Mouse (Mus musculus): ENCODE measurements around the gene Ptgfr.

Gene Ptgfr

GRCm38 (mm10) chr3:151836871-151837680, at the start of gene Ptgfr:
Gene Ptgfr, minus strand, starts transcription at chr3:151837630.
- peak; percentile 58 for DNase-seq (ENCODE audit: low spot score)

DNA sequence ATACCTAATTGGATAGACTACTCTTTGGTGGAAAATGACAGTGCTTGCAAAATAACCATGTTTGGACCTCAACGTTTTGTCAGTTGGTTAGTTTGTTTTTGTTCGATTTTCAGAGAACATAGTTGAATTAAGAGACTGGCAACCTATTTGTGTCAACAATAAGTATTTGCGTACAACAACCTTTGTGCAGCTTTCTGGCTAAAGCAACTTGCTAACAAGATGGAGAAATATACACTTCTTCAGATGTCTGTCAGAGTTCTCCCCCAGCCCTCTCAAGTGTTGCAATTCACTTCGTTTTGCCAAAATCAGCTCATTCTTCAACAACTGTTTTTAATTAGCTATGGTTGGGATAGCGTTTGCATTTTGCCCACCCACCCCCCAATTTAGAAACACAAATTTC, 46.5 kb upstream of the Ptgfr start:
- DNase-seq (ENCODE audit: low spot score), result no peak

DNA sequence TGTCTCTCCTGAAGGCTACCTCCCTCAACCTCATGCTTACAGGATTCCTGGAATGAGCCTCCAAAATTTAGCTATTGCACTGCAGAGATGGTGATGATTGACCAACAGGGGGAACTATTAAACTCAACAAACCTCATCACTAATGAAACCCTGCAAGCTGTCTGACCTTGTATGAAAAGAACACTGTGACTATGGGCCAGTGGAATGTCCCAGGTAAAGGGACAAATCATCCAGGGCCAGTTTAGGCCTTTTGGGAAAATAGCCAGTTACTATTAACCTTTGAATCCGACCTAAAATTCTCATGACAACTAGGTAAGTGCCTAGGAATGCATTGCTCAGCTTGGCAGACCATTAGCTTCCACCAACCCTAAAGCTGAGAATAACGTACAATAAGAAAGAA, 42.6 kb upstream of the Ptgfr start:
- no peak for DNase-seq (ENCODE audit: low spot score)

- no peak for DNase-seq (ENCODE audit: low spot score)
Observed at GRCm38 (mm10) chr3:151868970-151869369, 31.5 kb upstream of the Ptgfr start.

DNA sequence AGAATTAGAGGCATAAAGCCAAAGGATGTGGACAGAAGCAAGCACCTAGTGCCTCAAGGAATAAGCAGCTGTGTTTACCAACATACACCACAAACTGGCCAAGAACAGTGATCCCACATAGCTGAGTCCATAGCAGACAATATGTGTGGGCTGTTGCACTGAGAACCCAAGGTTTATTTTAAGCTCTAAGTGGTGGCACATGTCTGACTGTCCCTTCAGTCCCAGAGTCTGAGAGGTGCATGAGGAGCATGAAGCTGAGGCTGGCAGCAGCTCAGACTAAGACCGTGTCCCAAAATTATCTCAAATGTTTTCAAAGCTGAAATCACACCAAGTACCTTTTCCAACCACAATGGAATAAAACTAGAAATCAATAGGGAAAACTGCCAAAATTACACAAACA, 13.9 kb upstream of the Ptgfr start:
- no peak for DNase-seq (ENCODE audit: low spot score)

DNA sequence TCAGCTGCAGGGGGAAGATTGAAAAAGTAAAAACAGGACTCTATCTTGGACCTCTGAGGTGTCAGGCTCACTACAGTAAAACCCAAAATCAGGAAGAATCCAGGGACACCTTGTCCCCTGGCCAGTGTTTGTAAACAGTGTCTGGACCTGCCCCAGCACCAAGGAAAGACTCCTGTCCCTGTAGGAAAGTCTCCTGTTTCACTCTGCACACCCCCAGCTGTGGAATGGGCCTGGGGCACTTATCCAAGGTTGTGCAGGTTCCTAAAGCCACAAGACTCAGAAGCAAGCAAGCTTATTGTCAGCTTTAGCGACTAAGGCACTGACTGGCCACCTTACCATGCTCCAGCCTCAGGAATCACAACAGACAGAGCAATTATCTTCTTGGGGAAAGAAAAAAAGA, 13.2 kb upstream of the Ptgfr start:
- DNase-seq (ENCODE audit: low spot score), result no peak

DNA sequence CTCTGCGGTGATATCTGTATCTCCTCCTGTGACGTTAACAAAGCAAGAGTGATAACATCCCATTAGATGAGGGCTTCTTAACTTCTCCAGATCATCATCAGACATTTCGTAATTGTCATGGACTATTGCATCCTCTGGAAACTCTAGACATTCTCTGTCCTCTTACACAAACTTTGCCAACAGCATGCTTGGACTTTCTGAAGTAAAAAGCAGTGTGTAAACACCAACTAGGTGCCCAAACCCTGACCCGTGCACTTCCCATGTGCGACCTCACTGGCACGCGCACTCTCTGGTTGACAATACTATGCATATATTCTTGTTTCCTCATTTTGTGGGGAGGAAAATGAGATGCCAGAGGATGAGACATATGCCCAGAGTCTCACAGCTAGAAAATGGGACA, 8.9 kb upstream of the Ptgfr start:
- DNase-seq (ENCODE audit: low spot score), result no peak

GRCm38 (mm10) chr3:151844361-151845154, 7.1 kb upstream of the Ptgfr start:
- no peak for DNase-seq (ENCODE audit: low spot score)

DNA sequence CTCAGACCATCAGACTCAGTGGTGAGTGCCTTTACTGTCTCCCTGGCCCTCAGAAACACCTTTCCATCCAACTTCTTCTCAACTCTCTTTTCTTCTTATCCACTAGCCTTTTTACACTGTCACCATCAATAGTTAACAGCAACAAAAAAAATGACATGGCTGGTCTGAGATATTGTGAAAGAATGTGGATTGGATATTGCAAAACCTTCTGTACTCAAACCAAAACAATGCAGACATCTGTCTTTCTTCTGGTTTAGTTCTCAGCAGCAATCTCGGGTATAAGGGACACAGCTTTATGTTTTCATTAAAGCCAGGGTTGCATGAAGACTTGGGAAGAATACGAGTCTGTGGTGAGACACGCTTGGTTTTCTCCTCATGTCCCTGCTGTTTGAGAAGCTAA, 3.3 kb upstream of the Ptgfr start:
- DNase-seq (ENCODE audit: low spot score), result no peak

- DNase-seq (ENCODE audit: low spot score), result no peak
Observed at GRCm38 (mm10) chr3:151838372-151838771, 942 bp upstream of the Ptgfr start.

DNA sequence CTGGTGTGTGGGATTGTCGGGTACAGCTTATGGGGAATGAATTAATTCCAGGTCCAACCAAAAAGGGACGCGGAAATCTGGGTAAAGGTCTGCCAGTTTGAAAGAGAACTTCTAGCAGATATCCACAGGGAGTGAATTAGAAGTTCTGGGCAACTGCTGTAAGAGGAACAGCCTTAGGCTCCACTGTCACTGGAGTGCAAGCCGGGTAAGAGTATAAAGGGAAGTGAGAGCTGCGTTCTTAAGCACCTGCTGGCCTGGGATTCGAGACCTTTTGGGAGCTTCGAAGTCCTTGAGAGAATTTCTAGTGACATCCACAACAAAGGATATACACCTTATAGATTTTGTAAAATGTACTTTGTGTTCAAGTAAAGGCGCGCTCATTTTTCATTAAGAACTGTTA, 319 bp upstream of the Ptgfr start:
- DNase-seq (ENCODE audit: low spot score), result peak; percentile 19

- no peak for DNase-seq (ENCODE audit: low spot score)
Observed at GRCm38 (mm10) chr3:151836451-151836850, 979 bp downstream of the Ptgfr start.

- no peak for DNase-seq (ENCODE audit: low spot score)
Observed at GRCm38 (mm10) chr3:151835831-151836230, 1.6 kb downstream of the Ptgfr start.

- DNase-seq (ENCODE audit: low spot score), result no peak
Observed at GRCm38 (mm10) chr3:151827950-151828610, 9.3 kb downstream of the Ptgfr start.

DNA sequence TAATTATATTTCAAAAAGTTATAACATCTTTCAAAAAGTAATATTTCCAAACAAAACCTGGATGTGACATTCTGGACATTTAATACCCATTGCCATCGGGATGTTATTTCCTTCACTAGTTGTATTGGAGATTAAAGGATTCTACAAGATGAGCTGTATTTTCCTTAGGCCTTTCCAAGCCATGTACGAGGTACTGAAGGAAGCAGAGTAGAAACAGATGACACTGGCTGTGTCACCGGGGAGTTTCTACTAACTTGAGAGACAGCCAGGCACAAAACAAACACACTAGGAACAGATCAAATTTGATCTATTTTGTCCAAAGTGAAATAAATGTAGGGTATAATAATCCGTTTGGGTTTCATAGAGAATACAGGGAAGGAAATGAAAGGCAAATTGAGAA, 17.6 kb downstream of the Ptgfr start:
- DNase-seq (ENCODE audit: low spot score), result no peak

GRCm38 (mm10) chr3:151818265-151818664, 19.2 kb downstream of the Ptgfr start:
- DNase-seq (ENCODE audit: low spot score), result peak; percentile 47

DNA sequence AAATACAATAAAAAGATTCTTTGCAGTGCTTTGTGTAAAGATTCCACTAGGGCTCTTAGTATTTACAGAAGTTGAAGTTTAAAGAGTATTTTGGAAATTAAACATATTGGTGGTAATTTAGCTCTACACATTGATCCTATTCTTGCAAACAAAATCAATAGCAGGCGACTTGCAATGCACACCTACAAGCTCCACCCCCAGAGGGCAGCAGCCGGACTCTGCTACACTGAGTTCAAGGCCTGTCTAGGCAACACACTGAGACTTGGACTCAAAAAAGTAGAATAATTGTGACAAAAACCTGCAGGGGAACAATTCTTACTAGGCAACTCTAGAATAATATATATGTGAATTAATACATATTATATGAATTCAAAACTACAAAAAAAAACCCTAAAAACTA, 28.8 kb downstream of the Ptgfr start:
- DNase-seq (ENCODE audit: low spot score), result no peak

DNA sequence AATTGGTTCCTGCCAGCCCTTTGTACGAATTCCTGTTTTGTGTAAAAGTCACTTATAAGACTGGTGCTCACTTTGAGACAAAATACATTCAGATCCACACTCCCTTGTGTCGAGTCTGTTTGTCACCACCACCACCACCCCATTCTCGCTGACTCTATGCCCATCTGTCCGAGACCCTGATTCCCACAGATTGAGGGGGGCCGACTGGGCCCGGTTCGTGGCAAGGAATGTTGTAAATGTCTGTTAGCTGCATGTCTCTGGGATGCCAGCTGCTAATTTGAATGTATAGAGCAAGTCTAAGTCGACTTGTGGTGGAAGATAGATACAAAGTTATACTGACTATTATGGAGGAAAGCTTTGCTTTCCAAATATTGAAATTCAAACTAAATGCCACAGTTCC, 48.8 kb downstream of the Ptgfr start:
- DNase-seq (ENCODE audit: low spot score), result no peak

GRCm38 (mm10) chr3:151775089-151775488, 62.3 kb downstream of the Ptgfr start:
- peak; percentile 32 for DNase-seq (ENCODE audit: low spot score)

DNA sequence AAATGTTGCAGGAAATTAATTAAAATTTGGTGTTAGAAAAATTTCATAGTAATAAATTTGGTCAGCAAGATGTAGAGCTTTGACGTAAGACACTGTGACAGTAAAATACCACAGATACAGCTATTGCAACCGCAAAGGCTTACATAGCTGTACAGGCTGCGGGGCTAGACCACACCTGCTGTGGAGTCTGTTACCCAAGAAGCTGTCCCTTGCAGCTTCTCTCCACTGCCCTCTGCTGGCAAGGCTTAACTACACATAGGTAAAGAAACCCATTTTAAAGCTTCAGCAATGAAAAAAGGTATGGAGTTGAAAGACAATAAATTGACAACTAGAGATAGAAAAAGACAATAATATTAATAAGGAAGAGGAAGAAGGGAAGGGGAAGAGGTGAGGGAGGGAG, 66.4 kb downstream of the Ptgfr start:
- peak; percentile 44 for DNase-seq (ENCODE audit: low spot score)

DNA sequence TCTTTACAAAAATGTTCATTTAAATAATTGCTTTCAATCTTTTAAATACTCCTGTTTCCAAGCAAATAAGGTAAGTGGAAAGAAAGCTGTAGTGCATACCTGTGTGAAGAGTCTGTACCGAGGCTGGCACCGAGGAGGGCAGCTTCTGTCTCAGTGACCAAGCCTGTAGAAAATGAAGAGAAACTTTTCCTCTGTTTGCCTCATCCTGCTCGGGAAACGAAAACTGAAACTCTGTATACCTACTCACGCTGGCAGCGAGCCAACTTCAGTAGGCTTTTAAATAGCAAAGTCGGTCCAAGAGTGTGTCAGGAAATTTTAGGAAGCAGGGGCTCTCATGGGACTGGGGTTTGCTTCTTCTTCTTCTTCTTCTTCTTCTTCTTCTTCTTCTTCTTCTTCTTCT, 87.7 kb downstream of the Ptgfr start, which contains the start of gene Ifi44:
Gene Ifi44 (minus strand): TSS at position 224 of the 400 bp plus-strand sequence.
- no peak for DNase-seq (ENCODE audit: low spot score)

DNA sequence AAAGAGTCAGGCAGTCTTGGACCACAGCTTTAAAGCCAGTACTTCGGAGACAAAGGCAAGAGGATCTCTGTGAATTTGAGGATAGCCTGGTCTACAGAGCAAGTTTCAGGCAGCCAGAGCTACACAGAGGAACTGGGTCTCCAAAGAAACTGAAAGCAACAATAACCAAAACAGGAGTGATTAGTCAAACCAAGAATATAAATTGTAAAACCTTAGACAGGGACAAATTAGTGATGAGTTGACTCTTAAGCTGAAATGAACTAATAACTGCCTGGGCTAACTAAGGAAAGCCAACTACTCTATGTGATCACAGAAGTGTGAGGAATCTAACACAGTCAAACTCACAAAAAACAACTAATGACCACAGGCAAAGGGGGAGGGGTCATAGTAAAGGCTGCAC, 88.9 kb downstream of the Ptgfr start:
- no peak for DNase-seq (ENCODE audit: low spot score)
